1 mouse cellular context compared by ENCODE assay signal in the genomic region with DNA sequence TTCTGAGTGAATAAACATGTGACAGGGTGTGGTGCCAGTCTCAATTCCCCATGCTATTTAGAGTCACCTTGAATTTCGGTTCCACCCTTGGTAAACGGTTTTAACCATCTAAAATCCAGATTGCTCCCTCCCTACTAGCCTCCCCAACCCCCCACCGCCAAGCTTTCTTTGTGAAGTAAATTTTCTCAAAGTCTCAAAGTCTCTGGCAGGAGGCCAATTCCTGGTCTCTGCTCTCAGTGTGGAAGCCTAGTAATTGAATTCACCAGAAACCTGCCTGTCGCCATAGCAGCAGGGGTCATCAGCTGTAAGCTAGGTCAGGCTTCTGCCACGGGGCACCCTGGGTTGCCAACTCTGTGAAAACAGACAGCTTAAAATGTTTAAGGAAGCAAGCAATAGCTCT.
TF ChIP-seq lines count a peak whose summit lies in the region.

No protein-coding gene starts in this region.

TF ChIP-seq in CH12.LX, 34 proteins besides CTCF, POLR2A, EP300 and RAD21 (continued from another document):
- TF ChIP-seq CHD1 (IDR thresholded peaks at IDR 0.05; ENCODE audit: low read depth, low read length) (no peak), MYC (IDR thresholded peaks at IDR 0.05; ENCODE audit: low read depth, low read length) (no peak), MAX (IDR thresholded peaks at IDR 0.05; ENCODE audit: low read length) (no peak), BHLHE40 (IDR thresholded peaks at IDR 0.05; ENCODE audit: low read depth, low read length) (0 out of 2 replicates have a peak, but pooled peaks have one; percentile 24), ZC3H11A (IDR thresholded peaks at IDR 0.05; ENCODE audit: low read depth, low read length) (no peak), IRF4 (IDR thresholded peaks at IDR 0.05; ENCODE audit: low read depth, low read length) (0 out of 2 replicates have a peak, but pooled peaks have one; percentile 21), NELFE (IDR thresholded peaks at IDR 0.05; ENCODE audit: low read depth, low read length) (no peak), MXI1 (IDR thresholded peaks at IDR 0.05; ENCODE audit: low read depth, low read length) (no peak)
